Mouse (Mus musculus) lung, postnatal 14 days (tissue): ENCODE results near the gene Cdk14.

Experiments
- DNase-seq: peaks from one replicate; pipeline ENCODE4 v3.0.0; 2021

Gene Cdk14

DNA sequence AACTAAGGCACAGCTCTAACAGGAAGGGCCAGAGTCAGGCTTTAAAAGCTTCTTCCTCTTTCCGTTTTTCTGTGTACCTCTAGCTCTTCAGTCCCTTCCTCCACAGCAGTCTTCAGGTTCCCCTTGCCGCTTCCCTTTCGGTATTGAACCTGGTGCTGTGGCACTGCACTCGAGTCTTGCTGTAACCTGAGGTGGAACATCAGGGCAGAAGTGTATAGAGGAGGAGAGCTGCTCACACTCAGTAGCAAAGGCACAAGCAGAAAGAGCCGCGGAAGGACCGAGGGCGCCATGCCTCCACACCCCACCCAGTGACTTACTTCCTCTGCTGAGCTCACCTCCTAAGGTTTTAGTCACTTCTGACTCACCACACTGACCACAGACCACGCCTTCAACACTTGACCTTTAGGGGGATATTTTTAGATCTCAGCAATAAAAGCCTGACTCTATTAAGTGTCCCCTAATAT lies at the start of gene Cdk14:
Cdk14 (minus strand) TSS at position 321 of the 464 bp plus-strand sequence.
- peak; percentile 12 for DNase-seq

DNA sequence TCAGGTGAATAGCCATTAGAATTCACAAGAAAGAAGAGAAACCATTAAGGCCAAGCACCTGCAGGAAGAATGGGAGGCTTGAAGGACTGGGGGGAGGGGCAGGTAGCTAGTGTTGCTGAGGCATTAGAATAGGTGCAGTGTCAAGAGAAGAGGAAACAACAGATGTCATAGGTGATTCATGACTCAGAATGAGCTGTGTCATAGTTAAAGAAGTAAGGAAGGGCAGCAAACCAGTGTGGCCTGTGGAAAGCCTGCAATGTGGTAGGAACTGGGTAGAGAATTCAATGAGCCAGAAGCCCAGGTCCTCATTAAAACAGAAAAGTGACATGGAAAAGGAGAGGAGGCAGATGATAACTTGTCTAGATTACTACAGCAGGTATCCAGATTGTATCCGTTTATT lies 45.1 kb upstream of the Cdk14 start:
- no peak for DNase-seq

DNA sequence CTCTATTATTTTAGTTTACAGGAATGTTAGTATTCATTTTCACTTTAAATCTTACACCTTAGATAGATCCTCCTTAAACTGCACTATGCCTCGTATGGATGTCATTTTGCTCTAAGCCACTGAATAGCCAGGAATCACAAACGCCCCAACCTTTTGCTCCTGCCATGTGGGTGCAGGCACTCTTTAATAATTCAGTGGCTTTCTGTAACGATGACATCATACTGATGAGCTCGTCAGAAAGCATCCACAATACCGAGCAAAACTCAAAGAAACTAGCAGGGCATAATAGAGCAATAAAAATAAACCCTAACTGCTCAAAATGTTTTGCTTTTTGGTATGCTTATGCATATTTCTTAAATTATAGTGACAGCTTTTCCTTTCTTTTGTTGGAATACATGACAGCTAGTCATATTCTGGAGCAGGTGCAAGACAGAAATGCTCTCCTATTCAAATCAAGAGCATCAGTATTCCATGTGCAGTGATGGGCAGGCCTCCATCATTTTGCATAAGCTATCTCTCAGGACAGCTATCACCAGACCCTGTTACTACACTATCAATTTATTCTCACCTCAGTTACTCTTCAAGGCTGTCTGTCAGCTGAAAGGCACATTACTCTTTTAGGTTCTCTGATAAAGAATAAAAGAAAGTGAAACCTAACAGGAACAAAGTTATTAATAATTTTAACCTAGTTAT lies 11.8 kb upstream of the Cdk14 start:
- DNase-seq = no peak

DNA sequence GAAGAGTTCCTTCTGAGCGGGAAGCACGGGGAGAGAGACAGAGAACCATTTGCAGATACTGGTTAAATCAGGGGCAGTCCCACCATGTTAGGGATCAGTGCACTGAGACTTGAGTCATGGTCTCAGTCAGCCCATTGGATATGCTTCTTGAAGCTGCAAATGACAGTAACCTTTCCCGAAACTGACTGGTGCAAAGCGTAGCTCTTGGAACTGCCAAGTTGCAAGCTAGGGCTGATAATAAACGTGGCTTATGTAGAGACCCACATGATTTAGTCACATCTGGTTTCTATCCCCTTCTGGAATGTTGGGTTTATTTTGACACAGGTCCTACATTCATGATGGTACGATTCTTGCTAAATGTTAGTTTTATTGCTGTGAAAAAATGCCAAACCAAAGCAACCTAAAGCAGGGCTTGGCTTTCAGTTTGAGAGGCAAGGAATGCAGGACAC lies 3.6 kb upstream of the Cdk14 start:
- no peak for DNase-seq

DNA sequence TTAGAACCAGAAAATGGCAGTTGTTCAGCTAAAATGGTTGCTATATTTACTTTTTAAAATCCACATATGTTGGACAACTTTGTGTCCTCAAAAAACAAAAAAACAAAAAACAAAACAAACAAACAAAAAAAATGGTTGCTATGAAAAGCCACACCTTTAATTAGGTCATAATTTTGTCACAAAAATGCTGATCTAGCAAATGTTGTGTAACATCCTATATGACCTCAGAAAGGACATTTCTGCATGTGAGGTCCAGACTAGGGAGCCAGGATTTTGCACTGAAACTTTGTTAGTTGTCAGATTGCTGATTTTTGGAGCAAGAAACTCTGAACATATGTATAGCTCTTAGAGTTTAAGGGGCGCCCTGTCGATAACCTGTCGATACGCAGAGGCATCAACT lies 3.0 kb upstream of the Cdk14 start:
- DNase-seq = no peak

DNA sequence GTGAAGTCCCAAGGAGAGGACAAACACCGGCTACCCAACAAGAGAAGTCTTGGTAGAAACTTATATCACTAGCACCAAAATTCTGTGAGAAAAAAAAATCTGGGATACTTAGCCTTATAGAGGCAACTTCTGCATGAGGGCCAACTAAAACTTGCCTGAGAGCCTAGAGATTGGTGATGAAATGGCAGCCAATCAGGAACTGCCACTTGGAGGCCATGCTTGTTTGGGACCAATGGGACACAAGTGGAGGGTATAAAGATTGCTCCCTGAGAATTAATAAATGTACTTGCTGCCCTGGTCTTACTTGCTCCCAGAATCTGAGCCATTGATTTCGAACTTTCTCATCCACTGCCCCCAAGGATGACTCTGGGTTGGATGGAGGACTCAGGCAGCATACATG lies 1.3 kb upstream of the Cdk14 start:
- no peak for DNase-seq

DNA sequence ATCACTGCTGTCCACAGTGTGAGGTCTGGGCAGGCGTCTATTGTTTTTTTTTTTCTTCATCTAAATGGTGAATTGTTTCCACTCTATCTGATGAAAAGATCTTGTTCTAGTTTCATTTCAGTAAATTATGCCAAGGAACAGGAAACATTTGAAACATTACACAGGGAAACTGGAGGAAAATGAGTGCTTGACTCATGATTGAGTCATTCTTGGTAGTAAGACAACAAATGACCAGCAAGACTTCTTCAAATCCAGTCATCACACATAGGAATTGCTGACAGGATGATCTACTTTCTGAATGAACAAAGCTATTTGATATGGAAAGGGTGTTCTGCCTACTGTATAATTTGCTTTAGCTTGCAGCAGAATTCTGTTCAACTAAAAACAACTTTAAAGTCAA lies 859 bp downstream of the Cdk14 start:
- no peak for DNase-seq

DNA sequence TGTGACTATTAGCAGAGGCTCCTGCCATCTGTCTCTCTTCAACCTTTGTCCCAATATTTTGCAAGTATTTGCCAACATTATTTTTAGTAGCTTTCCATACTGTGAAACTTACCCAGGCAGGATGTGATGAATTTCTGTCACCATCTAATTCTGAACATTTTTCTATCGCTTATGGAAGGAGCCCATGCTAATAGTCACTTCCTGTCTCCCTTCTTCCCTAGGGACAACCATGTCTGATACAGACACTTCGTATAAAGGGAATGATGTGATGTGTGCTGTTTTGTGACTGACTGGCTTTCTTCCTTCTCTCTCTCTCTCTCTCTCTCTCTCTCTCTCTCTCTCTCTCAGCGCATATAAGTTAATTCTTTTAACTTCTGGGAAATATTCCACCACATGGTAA lies 5.3 kb downstream of the Cdk14 start:
- no peak for DNase-seq

DNA sequence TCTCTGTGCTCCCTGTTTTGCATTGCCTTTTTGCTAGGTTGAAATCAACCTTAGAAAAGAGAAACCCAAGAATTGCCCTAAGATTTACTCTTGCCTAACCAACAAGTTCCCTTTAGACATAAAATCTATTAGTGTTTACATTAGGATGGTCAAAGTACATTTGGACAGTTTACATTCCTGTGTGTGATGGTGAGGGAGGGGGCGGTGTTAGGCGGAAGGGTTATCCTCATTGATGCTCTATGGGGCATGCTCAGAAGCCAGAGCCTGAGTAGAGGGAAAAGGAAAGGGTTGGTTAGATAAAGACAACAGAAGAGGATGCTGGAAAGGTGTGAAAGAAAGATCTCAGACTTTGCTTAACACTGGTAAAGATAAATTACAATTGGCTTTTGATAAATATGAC lies 8.2 kb downstream of the Cdk14 start:
- DNase-seq = no peak

DNA sequence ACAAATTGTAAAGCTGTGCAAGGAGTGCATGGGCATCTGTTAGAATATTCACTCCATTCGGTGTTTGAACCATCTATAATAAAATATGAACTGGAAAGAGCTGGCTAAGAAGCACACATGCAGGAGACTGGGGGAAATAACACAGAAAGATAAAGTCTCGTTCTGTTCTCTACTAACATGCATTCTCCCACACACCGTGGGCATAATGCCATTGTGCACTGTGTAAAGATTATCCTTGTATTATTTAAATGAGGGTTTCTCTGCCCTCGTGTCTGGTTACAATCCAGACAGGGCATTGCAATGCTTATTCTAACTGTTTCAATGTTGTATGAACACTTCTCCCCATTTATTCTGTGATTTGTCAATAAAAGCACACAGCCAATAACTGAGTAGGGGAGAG lies 18.1 kb downstream of the Cdk14 start:
- no peak for DNase-seq

DNA sequence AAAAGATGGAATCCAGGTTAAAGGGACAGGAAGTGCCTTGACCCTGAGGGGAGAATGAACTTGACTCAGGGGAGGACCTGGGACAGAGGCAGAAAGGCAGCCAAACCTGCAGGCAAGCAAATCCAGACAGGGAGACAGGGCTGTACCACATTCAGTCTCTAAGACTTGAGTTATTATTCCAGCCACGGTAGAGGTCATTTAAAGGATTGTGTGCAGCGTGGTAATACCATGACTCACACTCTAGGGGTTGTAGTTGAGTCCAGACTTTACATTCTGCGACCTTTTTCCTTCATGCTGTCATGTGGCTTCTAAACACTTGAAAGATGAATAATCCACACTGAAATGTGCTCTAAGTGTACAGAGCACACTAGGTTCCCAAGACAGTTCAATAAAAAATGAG lies 27.3 kb downstream of the Cdk14 start:
- DNase-seq = no peak

DNA sequence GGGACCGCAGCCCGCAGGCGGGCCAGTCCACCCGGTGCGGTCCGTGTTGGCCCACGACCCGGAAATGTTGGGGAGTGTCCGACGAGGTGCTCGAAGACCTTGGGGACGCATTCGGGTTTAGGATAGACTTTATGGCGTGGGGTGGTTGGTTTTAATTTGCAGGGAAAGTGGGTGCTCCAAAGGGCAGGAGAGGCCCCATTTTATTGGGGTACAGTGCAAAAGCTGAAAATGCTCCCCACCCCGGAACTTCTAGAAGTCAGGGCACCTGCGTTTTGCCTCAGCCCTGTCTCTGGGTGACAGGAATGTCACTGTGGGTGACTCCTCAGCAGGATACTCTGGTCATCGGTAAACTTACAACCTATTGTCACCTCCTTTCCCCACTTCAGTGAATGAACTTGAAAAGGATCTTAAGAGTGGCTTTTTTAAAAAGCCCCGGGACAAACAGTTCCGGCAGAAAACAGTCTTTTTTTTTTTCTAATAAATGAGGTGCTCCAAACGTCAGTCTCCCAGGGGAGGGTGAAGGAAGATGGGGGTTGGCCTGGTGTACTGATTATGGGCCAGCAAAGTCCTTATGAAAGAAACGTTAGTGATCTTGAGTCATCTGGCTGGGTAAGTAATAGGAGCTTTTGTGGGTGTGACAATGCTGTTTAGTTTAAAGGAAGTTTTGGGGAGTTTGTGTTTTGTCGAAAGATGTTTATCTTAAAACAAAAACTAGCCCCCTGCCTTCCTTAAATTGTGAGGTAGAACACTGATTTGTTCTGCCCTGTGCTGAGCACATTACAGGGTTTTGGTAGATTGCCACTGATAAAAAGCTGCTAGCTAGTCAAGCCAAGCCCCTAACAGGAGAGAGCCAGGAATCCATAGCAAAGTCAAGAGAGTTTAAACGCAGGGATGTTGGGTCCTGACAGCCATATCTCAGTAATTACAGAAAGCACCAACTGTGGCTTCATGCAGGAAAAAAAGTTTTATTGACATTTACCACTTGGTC lies 39.1 kb downstream of the Cdk14 start:
- peak; percentile 30 for DNase-seq

DNA sequence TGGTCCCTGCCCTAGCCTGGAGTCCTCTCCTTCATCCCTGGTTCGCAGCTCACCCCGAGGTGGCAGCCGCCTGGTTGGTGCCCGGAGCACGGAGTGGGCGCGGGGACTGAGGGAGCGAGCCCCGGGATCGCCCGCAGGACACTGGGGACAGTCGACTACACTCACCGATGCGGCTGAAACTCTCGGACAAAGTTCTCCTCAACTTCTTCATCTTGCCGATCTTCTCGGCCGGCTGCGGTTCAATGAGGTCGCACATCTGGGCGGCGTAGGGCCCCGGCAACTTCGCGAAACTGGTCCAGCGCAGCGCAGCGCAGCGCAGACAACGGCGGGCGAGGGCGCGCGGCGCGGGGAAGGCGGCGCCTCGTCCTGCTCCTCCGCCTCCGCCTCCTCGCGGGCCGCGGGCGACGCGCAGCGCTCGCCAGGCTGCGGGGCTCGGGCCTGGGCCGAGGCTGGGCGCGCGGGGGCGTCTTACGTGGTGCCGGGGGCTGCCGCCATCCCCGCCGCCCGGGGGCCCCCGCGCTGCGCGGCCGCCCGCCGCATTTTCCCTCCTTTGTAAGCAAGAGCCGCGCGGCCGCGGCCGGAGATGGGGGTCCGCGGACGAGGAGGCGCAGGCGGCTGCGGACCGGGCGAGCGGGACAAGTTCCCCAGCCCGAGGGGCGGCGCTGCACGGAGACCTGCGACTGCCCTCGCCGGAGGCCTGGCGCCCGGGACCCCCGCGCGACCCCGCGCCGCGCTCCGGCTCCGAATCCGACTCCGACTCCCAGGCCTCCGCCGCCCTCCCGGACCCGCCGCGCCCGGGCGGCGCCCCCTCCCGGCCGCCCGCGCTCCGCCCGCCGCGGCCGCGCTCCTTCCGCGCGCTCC lies 40.0 kb downstream of the Cdk14 start:
- DNase-seq = peak; percentile 72

DNA sequence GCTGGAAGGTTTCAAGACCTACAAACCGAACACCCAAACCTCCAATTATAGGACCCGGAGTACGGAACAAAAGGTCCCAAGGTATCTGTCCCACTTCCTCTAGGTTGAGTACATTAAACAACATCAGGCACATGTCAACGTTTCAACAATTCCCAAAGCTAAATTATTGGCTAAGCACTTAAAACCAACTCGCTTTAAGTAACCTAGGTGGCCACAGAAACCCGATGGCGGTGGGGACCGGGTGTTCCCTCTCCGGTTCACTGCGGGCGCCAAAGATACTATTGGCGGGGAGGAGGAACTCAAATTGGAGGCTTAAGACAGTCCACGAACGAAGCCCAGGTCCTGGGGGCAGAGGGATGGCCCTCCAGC lies 40.6 kb downstream of the Cdk14 start:
- DNase-seq = no peak

DNA sequence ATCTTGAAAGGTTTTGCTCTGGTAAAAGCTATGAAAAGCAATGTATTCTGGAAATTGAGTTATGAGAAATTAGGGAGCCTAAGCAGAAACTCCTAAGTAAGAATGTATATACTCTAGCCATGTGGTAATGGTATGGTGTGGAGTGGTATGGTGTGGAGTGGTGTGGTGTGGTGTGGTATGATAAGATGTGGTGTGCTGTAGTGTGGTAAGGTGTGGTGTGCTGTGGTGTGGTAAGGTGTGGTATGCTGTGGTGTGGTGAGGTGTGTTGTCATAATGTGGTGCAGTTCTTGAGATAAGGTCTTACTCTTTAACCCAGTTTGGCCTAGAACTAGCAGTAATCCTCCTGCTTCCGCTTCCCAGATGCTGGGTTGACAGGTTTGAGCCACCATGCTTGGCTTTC lies 45.7 kb downstream of the Cdk14 start:
- DNase-seq = no peak

DNA sequence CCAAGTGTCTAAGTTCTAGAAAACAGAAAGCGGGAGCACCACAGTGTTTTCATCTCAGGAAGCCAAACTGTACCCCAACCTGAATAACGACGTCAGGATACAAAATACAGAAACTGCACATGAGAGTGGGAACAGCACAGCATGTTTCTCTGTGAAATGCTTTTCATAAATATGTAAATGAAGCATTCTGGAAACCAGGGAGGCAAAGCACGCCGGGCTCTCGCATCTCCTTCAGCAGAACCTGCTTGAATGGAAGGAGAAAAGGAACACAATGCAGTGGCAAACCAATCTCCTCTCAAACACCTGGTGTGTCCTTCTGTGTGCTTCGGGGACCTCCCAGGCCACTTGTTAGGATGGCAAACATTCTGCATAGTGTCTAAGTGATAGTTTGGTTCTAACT lies 46.6 kb downstream of the Cdk14 start:
- DNase-seq = no peak

DNA sequence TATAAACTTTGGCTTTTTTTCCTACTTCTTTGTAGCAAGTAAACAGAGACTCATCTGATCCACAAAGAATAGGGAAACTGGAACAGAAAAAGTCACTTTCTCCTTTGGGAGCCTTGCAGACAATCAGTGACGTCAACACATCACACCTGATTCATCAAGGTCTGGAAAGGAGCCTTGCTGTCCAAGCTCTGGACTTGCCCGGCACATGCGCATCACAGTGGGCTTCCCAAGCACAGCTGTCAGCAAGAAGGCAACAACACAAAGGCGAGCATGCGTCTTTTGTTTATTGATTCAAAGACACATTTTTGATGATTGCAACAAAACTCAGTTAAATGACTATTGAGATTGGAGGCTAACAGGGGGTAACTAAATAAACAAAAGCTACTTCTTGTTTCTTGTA lies 47.2 kb downstream of the Cdk14 start:
- DNase-seq = peak; percentile 34

DNA sequence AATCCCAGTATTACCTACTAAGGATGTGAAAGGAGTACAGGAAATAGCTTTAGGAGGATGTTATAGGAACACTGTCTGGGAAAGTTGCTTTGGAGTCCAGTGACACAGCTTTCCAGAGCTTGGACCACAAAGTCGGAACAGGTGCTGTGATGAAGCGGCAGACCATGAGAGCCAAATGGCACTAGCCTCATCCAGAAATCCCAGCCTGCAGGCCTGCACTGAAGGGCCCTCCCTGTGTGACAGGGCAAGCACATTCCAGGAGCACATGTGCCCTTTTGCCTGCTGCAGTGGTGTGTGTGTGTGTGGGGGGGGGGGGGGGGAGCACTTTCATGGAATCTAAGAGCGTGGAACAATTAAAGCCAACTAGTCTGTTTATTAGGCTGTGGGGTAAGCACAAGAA lies 47.8 kb downstream of the Cdk14 start:
- no peak for DNase-seq

DNA sequence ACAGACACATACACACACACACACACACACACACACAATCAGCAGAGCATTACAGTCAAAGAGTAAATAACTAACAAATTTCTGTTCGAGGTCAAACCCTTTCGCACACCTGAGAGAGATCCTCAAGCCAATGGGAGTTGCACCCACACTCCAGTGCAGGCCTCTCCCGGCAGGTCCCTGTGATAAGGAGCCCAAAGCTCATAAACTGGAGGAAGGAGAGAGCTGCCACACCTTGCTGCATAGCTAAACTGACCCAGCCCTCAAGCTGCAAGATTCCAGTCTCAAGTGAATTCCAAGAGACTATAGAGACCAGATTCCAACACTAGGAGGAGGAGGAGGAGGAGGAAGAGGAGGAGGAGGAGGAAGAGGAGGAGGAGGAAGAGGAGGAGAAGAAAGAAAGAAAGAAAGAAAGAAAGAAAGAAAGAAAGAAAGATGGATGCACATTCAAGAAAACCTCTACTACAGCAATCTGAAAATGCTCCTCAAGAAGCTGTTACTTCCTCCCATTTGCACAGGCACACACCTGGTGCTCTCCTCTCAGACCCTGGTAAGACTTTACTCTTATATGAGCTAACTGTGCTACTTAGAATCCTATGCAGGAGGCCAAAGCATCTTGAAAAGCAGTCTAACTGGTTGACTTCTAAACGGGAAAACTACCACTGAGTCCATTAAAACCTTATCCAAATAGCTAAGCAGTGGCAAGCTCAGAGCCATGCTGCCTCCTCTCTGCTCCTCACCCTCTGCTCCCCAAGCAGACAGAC lies 49.6 kb downstream of the Cdk14 start:
- no peak for DNase-seq

DNA sequence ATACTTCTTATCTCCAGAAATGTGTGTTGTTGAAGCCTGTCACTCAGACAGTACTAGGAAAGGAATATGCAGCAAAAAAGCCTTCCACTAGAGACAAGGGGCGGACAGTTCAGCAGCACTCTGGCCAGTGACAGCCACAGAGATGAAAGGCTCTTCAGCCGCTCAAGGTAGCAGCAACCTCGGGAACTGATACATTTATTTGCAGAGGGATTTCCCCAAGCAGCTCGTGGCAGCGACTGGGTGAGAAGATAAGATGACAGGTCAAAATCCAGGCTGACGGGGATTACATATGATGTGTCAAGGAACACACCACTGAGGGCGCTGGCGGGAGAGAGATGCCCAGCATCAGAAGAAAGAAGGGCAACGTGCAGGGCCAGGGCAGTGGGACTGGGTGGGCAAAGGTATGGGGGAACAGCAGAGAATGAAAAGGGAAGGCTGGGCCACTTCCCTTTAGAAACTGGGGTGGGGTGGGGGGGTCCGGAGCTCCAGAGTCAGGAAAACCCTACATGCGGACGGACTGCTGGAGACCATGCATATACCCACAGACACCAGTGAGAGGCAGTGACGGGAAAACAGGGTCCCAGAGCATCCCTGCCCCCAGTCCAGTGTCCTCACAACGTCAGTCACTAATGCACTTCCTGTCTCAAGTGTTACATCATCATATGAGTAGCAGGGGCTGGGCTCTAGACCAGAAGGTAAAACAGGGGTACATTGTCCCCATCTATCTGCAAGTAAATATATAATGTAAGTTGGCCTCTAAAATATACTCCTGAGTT lies 51.5 kb downstream of the Cdk14 start:
- DNase-seq = no peak

DNA sequence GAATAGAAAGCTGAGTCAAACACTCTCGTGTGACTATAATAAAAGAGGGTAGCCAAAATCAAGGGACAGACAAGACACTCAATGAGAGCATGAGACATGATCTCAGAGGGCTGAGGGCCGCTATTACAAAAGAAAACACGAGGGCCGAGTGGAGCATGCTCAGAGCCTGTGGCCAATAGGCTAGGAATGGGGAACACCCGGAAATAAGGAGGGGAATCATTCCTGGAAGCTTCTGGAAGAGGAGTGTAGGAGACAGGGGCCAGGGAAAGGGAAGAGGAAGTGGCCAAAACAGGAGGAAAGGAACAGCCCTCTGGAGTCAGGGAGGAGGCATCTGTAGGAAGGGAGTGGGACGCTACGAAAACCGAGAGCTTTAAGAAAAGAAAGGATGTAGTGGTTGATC lies 52.6 kb downstream of the Cdk14 start:
- DNase-seq = no peak
